8 mouse cellular contexts compared by ENCODE assay signal in genomic region chr3:98427600-98428448, GRCm38 (mm10). TPM values are rescaled to one million over a fixed set of nuclear protein-coding genes. Genes with fewer than 3 reads are reported as not detected.
DNase-seq lines count a peak whose midpoint lies in the region; ATAC-seq lines count a peak whose summit lies in the region.

No protein-coding gene starts in this region.

- H3K4me1 ChIP-seq in hindbrain, embryonic 13.5 days (replicated peaks), result peaks cover 32% of the 10 kb centered on the region

- peak overlapping the region; percentile 69 for H3K9ac ChIP-seq in hindbrain, embryonic 13.5 days

- DNase-seq in R1 (ENCODE audit: low read depth, low spot score), result peak; percentile 82
- peak; percentile 93 for DNase-seq in cerebellum, adult 9-11 months
- DNase-seq in frontal cortex, postnatal 10 days (ENCODE audit: low spot score in 2 of 2), result peak; percentile 36 to 70
- DNase-seq in left cerebral cortex, adult 11 months (ENCODE audit: low spot score), result peak; percentile 69
- peak; percentile 71 for DNase-seq in lung, postnatal 36 days
- peak; percentile 81 to 82 for DNase-seq in right cerebral cortex, adult 2 months (ENCODE audit: low spot score in 2 of 2)
- DNase-seq in urinary bladder, postnatal 14 days (ENCODE audit: low spot score), result peak; percentile 66

- H3K27ac ChIP-seq in hindbrain, embryonic 13.5 days, result no peak overlapping the region; the same call in 1 of the 2 replicates

- ATAC-seq in hindbrain, embryonic 13.5 days (ENCODE audit: low FRiP score), result peak; percentile 92

- H3K4me3 ChIP-seq in hindbrain, embryonic 13.5 days, result peak overlapping the region; percentile 51

- H3K9me3 ChIP-seq in hindbrain, embryonic 13.5 days, result no peaks in the 10 kb centered on the region

- WGBS in hindbrain, embryonic 13.5 days, result under 1% methylated on average over 110 of the region's 110 CpGs

- peaks cover 40% of the 10 kb centered on the region for H3K27me3 ChIP-seq in hindbrain, embryonic 13.5 days

- H3K36me3 ChIP-seq in hindbrain, embryonic 13.5 days, result peaks cover 11% of the 10 kb centered on the region

- H3K4me2 ChIP-seq in hindbrain, embryonic 13.5 days, result peak overlapping the region; percentile 87

RNA-seq across cellular contexts. Expression of gene Gm4450, which starts 29.1 kb away (rescaled TPM):
- polyA plus RNA-seq in hindbrain, embryonic 13.5 days (2015; fragmentation: Nextera tagmentation; extraction: Ambion mirVana), result 0.19 and 0.26 TPM in 2 replicates

RNA-seq across cellular contexts. Expression of gene Zfp697, which starts 45.6 kb away (rescaled TPM):
- 15.9 and 16.6 TPM in 2 replicates for polyA plus RNA-seq in hindbrain, embryonic 13.5 days (2015; fragmentation: Nextera tagmentation; extraction: Ambion mirVana)
